ENCODE assay signal across 25 mouse cellular contexts in genomic region chr1:40883856-40884255, GRCm38 (mm10).
DNase-seq lines count a peak whose midpoint lies in the region; ATAC-seq lines count a peak whose summit lies in the region.
"Had no signal": no experiment of that assay in that cellular context is flagged by ENCODE, and none has a peak within 500 bp of the region (broad histone marks: within the 10 kb centered on the region; RNA-seq: fewer than 3 reads in every experiment).

No protein-coding gene starts in this region.

- intact Hi-C loops in left cerebral cortex, postnatal 4 days (cut with DNase I), result loop anchor here (10.0 kb wide), 3 partner anchors 261 to 1821 kb away; no protein-coding TSS in a partner anchor

- 73% methylated on average over 2 of the region's 2 CpGs for WGBS in limb, embryonic 10.5 days
- WGBS in forebrain, embryonic 12.5 days, result 81% methylated on average over 2 of the region's 2 CpGs

- no peaks in the 10 kb centered on the region for H3K9me3 ChIP-seq in limb, embryonic 10.5 days (replicated peaks)
- no peaks in the 10 kb centered on the region for H3K9me3 ChIP-seq in forebrain, embryonic 12.5 days
- H3K9me3 ChIP-seq: embryonic facial prominence, embryonic 10.5 days; embryonic facial prominence, embryonic 13.5 days; forebrain, embryonic 13.5 days; heart, embryonic 12.5 days; heart, embryonic 15.5 days had no signal

- no peak overlapping the region for H3K4me3 ChIP-seq in limb, embryonic 10.5 days
- H3K4me3 ChIP-seq in forebrain, embryonic 12.5 days (replicated peaks), result no peak overlapping the region
- H3K4me3 ChIP-seq: embryonic facial prominence, embryonic 10.5 days; embryonic facial prominence, embryonic 13.5 days; erythroblast, embryonic 14.5 days; forebrain, embryonic 13.5 days; heart, embryonic 12.5 days; heart, embryonic 15.5 days had no signal

- ATAC-seq in forebrain, embryonic 12.5 days (ENCODE audit: low FRiP score), result no peak
- ATAC-seq: activated CD4-positive, CD25-positive, alpha-beta regulatory T cell, adult 4 months; CD4-positive, CD25-positive, alpha-beta regulatory T cell, adult 4 months; forebrain, embryonic 13.5 days; forebrain, embryonic 16.5 days; intestine, postnatal 0 days had no signal

- no peak overlapping the region for H3K9ac ChIP-seq in forebrain, embryonic 12.5 days
- H3K9ac ChIP-seq: embryonic facial prominence, embryonic 13.5 days; forebrain, embryonic 13.5 days; heart, embryonic 12.5 days; heart, embryonic 15.5 days; hindbrain, embryonic 14.5 days had no signal

- H3K36me3 ChIP-seq in limb, embryonic 10.5 days, result no peaks in the 10 kb centered on the region
- H3K36me3 ChIP-seq in forebrain, embryonic 12.5 days (replicated peaks), result no peaks in the 10 kb centered on the region
- H3K36me3 ChIP-seq: embryonic facial prominence, embryonic 10.5 days; embryonic facial prominence, embryonic 13.5 days; heart, embryonic 12.5 days; heart, embryonic 15.5 days had no signal

- H3K27ac ChIP-seq in limb, embryonic 10.5 days, result no peak overlapping the region
- no peak overlapping the region for H3K27ac ChIP-seq in forebrain, embryonic 12.5 days
- H3K27ac ChIP-seq: embryonic facial prominence, embryonic 10.5 days; embryonic facial prominence, embryonic 13.5 days; forebrain, embryonic 13.5 days; heart, embryonic 15.5 days; hindbrain, embryonic 14.5 days had no signal

- H3K27me3 ChIP-seq in limb, embryonic 10.5 days (ENCODE audit: low read depth, poor library complexity, severe bottlenecking), result no peaks in the 10 kb centered on the region
- 0 out of 2 replicates have a peak, but pooled peaks cover 4% of the 10 kb centered on the region for H3K27me3 ChIP-seq in forebrain, embryonic 12.5 days
- H3K27me3 ChIP-seq: embryonic facial prominence, embryonic 13.5 days; forebrain, embryonic 13.5 days; heart, embryonic 12.5 days; heart, embryonic 15.5 days had no signal

- peak; percentile 25 for DNase-seq in embryo, embryonic 10 days (ENCODE audit: low spot score)
- DNase-seq in embryo, embryonic 9.5 days (ENCODE audit: extremely low spot score), result no peak
- DNase-seq in left cerebral cortex, postnatal 4 days, result peak; percentile 32
- DNase-seq in left cerebral cortex, adult 8-10 months (ENCODE audit: low spot score in 2 of 2), result no peak
- DNase-seq in limb, embryonic 10.5 days (ENCODE audit: low spot score), result peak; percentile 28
- DNase-seq: adrenal gland, adult 8-10 months; adrenal gland, postnatal 25 days; cerebellum, adult 2 months; cerebellum, adult 9-11 months; gastrocnemius, postnatal 10 days; gastrocnemius, postnatal 36 days; heart, postnatal 10 days; heart, postnatal 36 days had no signal

- 0 out of 2 replicates have a peak, but pooled peaks cover 9% of the 10 kb centered on the region for H3K4me1 ChIP-seq in limb, embryonic 10.5 days
- H3K4me1 ChIP-seq in forebrain, embryonic 12.5 days, result peaks cover 6% of the 10 kb centered on the region; the same call in 1 of the 2 replicates

- no peak overlapping the region for H3K4me2 ChIP-seq in forebrain, embryonic 12.5 days
- H3K4me2 ChIP-seq: embryonic facial prominence, embryonic 13.5 days; forebrain, embryonic 13.5 days; heart, embryonic 12.5 days; heart, embryonic 15.5 days; hindbrain, embryonic 14.5 days had no signal

Comparison
In these comparisons a context has a peak if more than half of its experiments do, and no peak if none do; other contexts are left out.
1. DNase-seq: peak in embryo, embryonic 10 days (single experiment), left cerebral cortex, postnatal 4 days (single experiment) and limb, embryonic 10.5 days (single experiment); none in embryo, embryonic 9.5 days (single experiment) and left cerebral cortex, adult 8-10 months (0 of 2).